Mouse (Mus musculus) kidney, adult 18-20 months (tissue): Measurements from ENCODE around the gene Pafah1b1.

Experiments used
- DNase-seq: peaks from one replicate; pipeline ENCODE4 v3.0.0; 2021

The Pafah1b1 gene

GRCm38 (mm10) chr11:74661641-74662040 lies 62.8 kb downstream of the Pafah1b1 start:
- DNase-seq: no peak

- no peak for DNase-seq
Observed at GRCm38 (mm10) chr11:74660336-74660735, 64.1 kb downstream of the Pafah1b1 start.

- DNase-seq: no peak
Observed at GRCm38 (mm10) chr11:74655941-74656340, 68.5 kb downstream of the Pafah1b1 start.

- peak; percentile 36 for DNase-seq
Observed at GRCm38 (mm10) chr11:74653385-74653784, 71.1 kb downstream of the Pafah1b1 start.

- DNase-seq: peak; percentile 67
Observed at GRCm38 (mm10) chr11:74652791-74653191, 71.7 kb downstream of the Pafah1b1 start.

- DNase-seq: no peak
Observed at GRCm38 (mm10) chr11:74650576-74651100, 73.8 kb downstream of the Pafah1b1 start.

GRCm38 (mm10) chr11:74649647-74650551 lies 74.6 kb downstream of the Pafah1b1 start:
- peak; percentile 75 for DNase-seq

- peak; percentile 99 for DNase-seq
Observed at GRCm38 (mm10) chr11:74649095-74649646, 75.3 kb downstream of the Pafah1b1 start, which contains the start of gene Cluh. Gene Cluh (plus strand): TSS chr11:74649495.

GRCm38 (mm10) chr11:74648676-74649075 lies 75.8 kb downstream of the Pafah1b1 start:
- DNase-seq: no peak

GRCm38 (mm10) chr11:74647966-74648365 lies 76.5 kb downstream of the Pafah1b1 start:
- DNase-seq: no peak

- no peak for DNase-seq
Observed at GRCm38 (mm10) chr11:74639628-74640027, 84.8 kb downstream of the Pafah1b1 start.

GRCm38 (mm10) chr11:74638791-74639411 lies 85.6 kb downstream of the Pafah1b1 start:
- DNase-seq: peak; percentile 27

GRCm38 (mm10) chr11:74637971-74638790 lies 86.3 kb downstream of the Pafah1b1 start:
- DNase-seq: peak; percentile 90

- no peak for DNase-seq
Observed at GRCm38 (mm10) chr11:74637486-74637885, 87.0 kb downstream of the Pafah1b1 start.

- DNase-seq: peak; percentile 63
Observed at GRCm38 (mm10) chr11:74634490-74635275, 89.8 kb downstream of the Pafah1b1 start.

GRCm38 (mm10) chr11:74631880-74632789 lies 92.3 kb downstream of the Pafah1b1 start:
- no peak for DNase-seq

GRCm38 (mm10) chr11:74627481-74627880 lies 97.0 kb downstream of the Pafah1b1 start:
- no peak for DNase-seq

GRCm38 (mm10) chr11:74625333-74625732 lies 99.1 kb downstream of the Pafah1b1 start:
- no peak for DNase-seq
